Mouse (Mus musculus): ENCODE data around the gene Gmcl1. TPM values are rescaled to one million over a fixed set of nuclear protein-coding genes. Genes with fewer than 3 reads are reported as not detected.
A peak's percentile ranks its signal among the peaks of the same experiment; 100 is the strongest.

The Gmcl1 gene
- polyA plus RNA-seq, 1 experiment from 2014 or later = 16.7 TPM

DNA sequence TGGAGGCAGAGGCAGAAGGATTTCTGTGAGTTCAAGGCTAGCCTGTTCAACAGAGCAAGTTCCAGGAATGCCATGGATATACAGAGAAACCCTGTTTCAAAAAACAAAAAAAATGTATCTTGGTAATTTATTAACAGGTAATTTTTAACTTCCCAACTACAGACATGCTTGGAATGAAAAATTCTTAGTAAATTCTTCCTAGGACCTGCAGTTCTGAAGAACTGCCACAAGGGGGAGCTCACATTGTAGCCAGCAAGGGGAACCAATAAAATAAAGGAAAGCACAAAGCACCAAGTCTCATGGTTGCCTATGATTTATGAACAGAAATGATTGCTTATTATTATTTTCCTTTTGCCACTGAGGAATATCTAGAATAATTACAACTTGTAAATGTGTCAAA is 14.0 kb upstream of the Gmcl1 start:
- H3K4me3 ChIP-seq (ENCODE audit: low read depth, low read length) = no peak overlapping the region
- no peak overlapping the region for H3K9ac ChIP-seq (ENCODE audit: low read depth, low read length)
- no peak for ATAC-seq
- no peaks in the 10 kb centered on the region for H3K27me3 ChIP-seq (replicated peaks; ENCODE audit: control insufficient read depth, insufficient read depth, low read length)
- H3K4me1 ChIP-seq (replicated peaks; ENCODE audit: control insufficient read depth, insufficient read depth, low read length) = no peaks in the 10 kb centered on the region
- no peak overlapping the region for H3K4me2 ChIP-seq (replicated peaks; ENCODE audit: low read depth)
- H3K27ac ChIP-seq (ENCODE audit: low read depth, low read length) = no peak overlapping the region
- peak; percentile 89 for TF ChIP-seq CTCF (IDR thresholded peaks at IDR 0.05; ENCODE audit: low read depth)
- no peaks in the 10 kb centered on the region for H3K9me3 ChIP-seq (ENCODE audit: control insufficient read depth)
- H3K36me3 ChIP-seq (ENCODE audit: control insufficient read depth, insufficient read depth) = peaks cover 71% of the 10 kb centered on the region

GRCm38 (mm10) chr6:86740652-86741051 is 7.5 kb upstream of the Gmcl1 start:
- Histone ChIP-seq H3K27ac (ENCODE audit: low read depth, low read length) (no peak overlapping the region), H3K4me3 (ENCODE audit: low read depth, low read length) (no peak overlapping the region), H3K4me1 (replicated peaks; ENCODE audit: control insufficient read depth, insufficient read depth, low read length) (no peaks in the 10 kb centered on the region), H3K27me3 (replicated peaks; ENCODE audit: control insufficient read depth, insufficient read depth, low read length) (no peaks in the 10 kb centered on the region), H3K4me2 (replicated peaks; ENCODE audit: low read depth) (no peak overlapping the region), H3K36me3 (ENCODE audit: control insufficient read depth, insufficient read depth) (peaks cover 66% of the 10 kb centered on the region), H3K9me3 (ENCODE audit: control insufficient read depth) (no peaks in the 10 kb centered on the region), H3K9ac (ENCODE audit: low read depth, low read length) (no peak overlapping the region)
- no peak for ATAC-seq
- TF ChIP-seq CTCF (IDR thresholded peaks at IDR 0.05; ENCODE audit: low read depth) = no peak
- 50% methylated on average over 3 of the region's 3 CpGs for WGBS

DNA sequence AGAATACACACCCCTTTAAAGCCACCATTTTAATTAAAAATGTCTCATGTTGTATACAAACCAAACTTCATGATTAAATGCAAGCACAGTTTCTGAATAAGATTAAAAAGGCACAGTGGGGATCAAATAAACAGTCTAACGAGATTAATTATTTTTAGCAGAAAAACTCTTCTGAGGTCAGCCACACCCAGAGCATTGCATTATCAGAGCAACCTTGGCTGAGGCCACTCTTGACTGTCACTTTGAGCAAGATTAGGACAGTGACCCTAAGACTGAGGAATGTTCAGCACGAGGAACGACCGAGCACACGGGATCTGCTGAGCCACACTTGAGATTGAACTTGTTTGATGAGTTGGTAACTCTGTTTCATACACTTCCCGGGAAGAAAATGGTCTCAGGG is 3.6 kb upstream of the Gmcl1 start:
- no peaks in the 10 kb centered on the region for H3K4me1 ChIP-seq (replicated peaks; ENCODE audit: control insufficient read depth, insufficient read depth, low read length)
- ATAC-seq = no peak
- no peak overlapping the region for H3K4me3 ChIP-seq (ENCODE audit: low read depth, low read length)
- H3K9ac ChIP-seq (ENCODE audit: low read depth, low read length) = no peak overlapping the region
- no peaks in the 10 kb centered on the region for H3K27me3 ChIP-seq (replicated peaks; ENCODE audit: control insufficient read depth, insufficient read depth, low read length)
- no peak overlapping the region for H3K27ac ChIP-seq (ENCODE audit: low read depth, low read length)
- 54% methylated on average over 6 of the region's 6 CpGs for WGBS
- TF ChIP-seq CTCF (IDR thresholded peaks at IDR 0.05; ENCODE audit: low read depth) = no peak
- no peaks in the 10 kb centered on the region for H3K9me3 ChIP-seq (ENCODE audit: control insufficient read depth)
- peaks cover 34% of the 10 kb centered on the region for H3K36me3 ChIP-seq (ENCODE audit: control insufficient read depth, insufficient read depth)
- no peak overlapping the region for H3K4me2 ChIP-seq (replicated peaks; ENCODE audit: low read depth)

GRCm38 (mm10) chr6:86736313-86736712 is 3.1 kb upstream of the Gmcl1 start:
- ATAC-seq = no peak
- Histone ChIP-seq H3K36me3 (ENCODE audit: control insufficient read depth, insufficient read depth) (peaks cover 29% of the 10 kb centered on the region), H3K27me3 (replicated peaks; ENCODE audit: control insufficient read depth, insufficient read depth, low read length) (no peaks in the 10 kb centered on the region), H3K9me3 (ENCODE audit: control insufficient read depth) (no peaks in the 10 kb centered on the region), H3K27ac (ENCODE audit: low read depth, low read length) (no peak overlapping the region), H3K4me1 (replicated peaks; ENCODE audit: control insufficient read depth, insufficient read depth, low read length) (no peaks in the 10 kb centered on the region), H3K4me3 (ENCODE audit: low read depth, low read length) (no peak overlapping the region), H3K9ac (ENCODE audit: low read depth, low read length) (no peak overlapping the region), H3K4me2 (replicated peaks; ENCODE audit: low read depth) (no peak overlapping the region)
- no peak for TF ChIP-seq CTCF (IDR thresholded peaks at IDR 0.05; ENCODE audit: low read depth)
- WGBS = 89% methylated on average over 4 of the region's 4 CpGs

GRCm38 (mm10) chr6:86732276-86733173 is 658 bp downstream of the Gmcl1 start:
- ATAC-seq = no peak; the same call in none of the 2 replicates
- Histone ChIP-seq H3K4me2 (replicated peaks; ENCODE audit: low read depth) (peak overlapping the region; percentile 100), H3K9ac (ENCODE audit: low read depth, low read length) (peak overlapping the region; percentile 72), H3K4me1 (replicated peaks; ENCODE audit: control insufficient read depth, insufficient read depth, low read length) (no peaks in the 10 kb centered on the region), H3K4me3 (ENCODE audit: low read depth, low read length) (peak overlapping the region; percentile 94), H3K9me3 (ENCODE audit: control insufficient read depth) (no peaks in the 10 kb centered on the region), H3K27me3 (replicated peaks; ENCODE audit: control insufficient read depth, insufficient read depth, low read length) (no peaks in the 10 kb centered on the region), H3K27ac (ENCODE audit: low read depth, low read length) (peak overlapping the region; percentile 84), H3K36me3 (ENCODE audit: control insufficient read depth, insufficient read depth) (no peaks in the 10 kb centered on the region; the same call in 1 of the 2 replicates)
- WGBS = under 1% methylated on average over 60 of the region's 62 CpGs
- no peak for TF ChIP-seq CTCF (IDR thresholded peaks at IDR 0.05; ENCODE audit: low read depth)

DNA sequence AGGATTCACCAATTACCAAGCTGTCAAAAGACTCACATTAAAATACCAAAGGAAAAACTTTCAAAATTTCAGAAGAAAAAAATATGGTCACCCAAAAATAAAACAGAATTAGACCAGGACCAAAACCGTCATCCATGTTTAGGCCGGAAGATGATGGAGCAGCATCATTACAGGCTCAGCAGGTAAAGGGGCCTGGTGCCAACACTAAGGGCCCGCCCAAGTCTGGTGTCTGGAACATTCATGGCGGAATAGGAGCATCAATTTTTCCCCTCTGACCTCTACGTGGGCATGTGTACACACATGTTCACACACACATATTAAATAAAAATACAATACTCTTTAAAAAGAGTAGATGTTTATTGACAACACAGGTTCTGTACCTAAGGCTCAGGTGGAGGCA is 4.5 kb downstream of the Gmcl1 start:
- Histone ChIP-seq H3K9me3 (ENCODE audit: control insufficient read depth) (no peaks in the 10 kb centered on the region), H3K27ac (ENCODE audit: low read depth, low read length) (no peak overlapping the region), H3K9ac (ENCODE audit: low read depth, low read length) (no peak overlapping the region), H3K4me3 (ENCODE audit: low read depth, low read length) (no peak overlapping the region), H3K4me2 (replicated peaks; ENCODE audit: low read depth) (no peak overlapping the region), H3K27me3 (replicated peaks; ENCODE audit: control insufficient read depth, insufficient read depth, low read length) (no peaks in the 10 kb centered on the region), H3K4me1 (replicated peaks; ENCODE audit: control insufficient read depth, insufficient read depth, low read length) (no peaks in the 10 kb centered on the region), H3K36me3 (ENCODE audit: control insufficient read depth, insufficient read depth) (no peaks in the 10 kb centered on the region)
- TF ChIP-seq CTCF (IDR thresholded peaks at IDR 0.05; ENCODE audit: low read depth) = no peak
- ATAC-seq = no peak
- 94% methylated on average over 5 of the region's 5 CpGs for WGBS
